Mouse (Mus musculus) bone marrow macrophage, adult 2 months (primary cell): Measurements from ENCODE around the gene Pbx2.

ENCODE experiments used
- CTCF ChIP-seq: IDR thresholded peaks from 2 replicates; pipeline ENCODE4 v1.5.1; 2012; ENCODE audit warnings: low read depth, mild to moderate bottlenecking, low read length, moderate library complexity
- POLR2A ChIP-seq: IDR thresholded peaks from 2 replicates; pipeline ENCODE4 v1.6.1; 2012; ENCODE audit warnings: mild to moderate bottlenecking, low read depth, low read length, borderline replicate concordance

DNA sequence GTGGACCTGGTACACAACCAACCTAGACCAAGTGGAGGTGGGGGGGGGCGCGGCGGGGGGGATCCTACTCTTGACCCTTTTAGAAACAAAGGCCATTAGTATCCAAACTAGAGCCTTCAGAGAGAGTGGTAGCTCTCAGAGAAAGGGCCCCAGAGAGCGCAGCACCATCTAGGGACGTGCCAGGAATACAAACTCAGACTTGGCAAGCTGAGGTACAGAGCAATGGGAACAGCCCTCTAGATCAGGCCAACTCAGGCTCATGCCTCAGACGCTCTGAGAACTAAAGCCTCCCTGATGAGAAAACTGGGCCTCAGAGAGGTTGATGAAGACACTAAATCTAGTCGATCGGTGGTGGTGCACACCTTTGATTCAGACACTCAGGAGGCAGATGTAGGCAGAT, 5.9 kb upstream of the Pbx2 start:
- TF ChIP-seq CTCF: no peak
- no peak for TF ChIP-seq POLR2A
